Mouse (Mus musculus) adrenal gland, postnatal 36 days (tissue): ENCODE data around the gene Map4k1. TPM values are rescaled to one million over a fixed set of nuclear protein-coding genes. Genes with fewer than 3 reads are reported as not detected.
A peak's percentile ranks its signal among the peaks of the same experiment; 100 is the strongest.
"Not testable (repeated sequence)": the region's sequence is repeated elsewhere in the genome, so short reads cannot be mapped to it uniquely, and the experiment has no call there.

Source experiments
- DNase-seq, 2 experiments: peaks; one replicate each; pipeline ENCODE4 v3.0.0; 2021; ENCODE audit warnings: mixed read lengths in 1 of 2
- total RNA-seq, 2 experiments: library from RNA; stranded (reverse); gene quantifications; 2 replicates each; pipeline ENCODE4 v1.2.3; 2021

The Map4k1 gene
- total RNA-seq, 2 experiments from 2014 or later, result 1.1 to 1.7 TPM

DNA sequence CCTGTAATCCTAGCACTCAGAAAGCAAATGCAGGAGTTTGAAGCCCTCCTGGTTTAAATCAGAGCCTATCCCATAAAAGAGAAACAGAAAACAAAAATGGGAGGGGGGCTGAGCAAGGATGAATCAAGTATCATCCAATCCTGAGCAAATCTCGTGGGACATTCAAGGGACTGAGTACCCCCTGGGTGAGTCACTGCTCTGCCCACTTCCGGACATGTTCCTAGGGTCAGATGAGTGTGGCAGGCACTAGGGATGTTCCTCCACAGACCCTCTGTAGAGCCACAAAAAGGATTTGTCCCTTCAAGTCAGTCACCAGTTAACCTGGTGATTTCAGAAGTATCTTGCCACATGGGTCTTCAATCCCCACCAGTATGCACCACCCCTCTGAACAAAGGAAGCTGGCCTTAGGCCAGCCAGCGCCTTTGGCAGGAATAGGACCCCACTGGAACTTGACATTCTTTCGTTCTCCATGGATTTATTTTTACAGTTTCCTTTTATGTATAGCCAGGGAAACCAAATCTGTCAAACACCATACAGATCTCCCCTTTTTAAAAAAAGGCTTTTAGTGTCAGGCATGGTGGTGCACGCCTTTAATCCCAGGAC is 26.5 kb upstream of the Map4k1 start:
- no peak for DNase-seq

DNA sequence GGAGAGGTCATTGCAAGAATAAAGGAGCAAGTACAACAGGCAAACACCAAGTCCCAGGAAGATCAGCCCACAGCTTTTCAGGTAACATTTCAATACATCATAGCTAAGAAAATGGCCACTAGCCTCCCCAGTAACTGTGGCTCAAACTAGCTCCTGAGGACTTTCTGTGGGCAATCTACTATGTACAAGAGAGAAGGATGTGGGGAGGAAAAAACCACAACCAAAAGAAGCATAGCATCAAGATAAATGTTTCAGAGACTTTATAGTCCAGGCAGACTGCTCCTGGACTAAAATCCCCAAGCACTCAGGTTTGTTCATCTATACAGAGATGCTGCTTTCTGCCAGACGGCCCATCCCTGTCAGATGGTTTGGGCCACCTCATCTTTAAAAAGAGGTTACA is 25.6 kb upstream of the Map4k1 start:
- no peak for DNase-seq

DNA sequence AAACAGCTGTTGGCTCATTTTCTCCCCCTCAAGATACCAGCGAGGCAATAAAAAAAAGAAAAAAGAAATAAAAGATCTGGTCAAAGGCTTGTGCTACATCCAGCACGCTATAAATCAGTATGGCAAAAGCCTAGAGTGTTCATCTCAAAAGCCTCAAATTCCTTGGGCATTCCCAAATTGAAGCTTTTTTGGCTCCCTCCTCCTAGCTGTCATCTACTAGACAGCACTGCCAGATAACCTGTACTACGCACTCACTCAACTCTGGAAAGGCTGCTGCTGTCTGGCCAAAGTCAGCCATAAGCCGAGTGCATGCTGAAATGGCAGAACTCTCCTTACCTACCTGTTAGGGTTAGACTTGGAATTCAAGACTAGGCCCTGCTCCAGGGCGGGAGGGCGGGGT is 24.6 kb upstream of the Map4k1 start:
- DNase-seq, result no peak

DNA sequence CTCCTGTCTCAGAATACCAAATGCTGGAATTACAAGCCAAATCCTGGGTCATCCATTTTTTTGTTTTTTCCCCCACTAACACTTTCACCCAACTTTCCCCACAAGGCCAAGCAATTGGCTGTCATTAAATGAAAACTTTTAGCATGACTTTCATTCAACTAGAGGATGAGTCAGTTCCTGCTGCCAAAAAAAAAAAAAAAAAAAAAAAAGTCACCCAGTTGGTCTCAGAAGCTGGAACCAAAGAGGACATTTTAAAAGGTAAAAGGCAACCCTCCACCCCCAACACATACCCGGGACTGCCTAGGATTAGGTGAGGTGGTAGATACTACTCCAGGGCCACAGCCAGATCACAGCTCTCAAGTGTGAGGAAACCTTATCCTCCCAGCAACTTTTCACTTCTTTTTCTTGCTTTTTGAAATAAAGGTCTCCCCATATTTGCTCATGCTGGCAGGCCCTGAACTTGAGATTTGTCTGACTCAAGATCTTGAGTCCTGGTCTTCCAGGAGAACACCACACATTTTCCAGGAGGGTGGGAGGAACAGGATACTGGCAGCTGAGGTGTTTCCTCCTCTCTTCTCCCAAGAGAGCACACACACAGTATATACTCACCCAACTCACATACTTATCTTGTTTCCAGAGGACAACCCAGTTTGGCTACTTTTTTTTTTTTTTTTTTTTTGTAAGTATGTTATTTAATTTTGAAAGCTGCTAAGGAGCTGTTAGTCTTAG is 23.7 kb upstream of the Map4k1 start:
- DNase-seq, result no peak

DNA sequence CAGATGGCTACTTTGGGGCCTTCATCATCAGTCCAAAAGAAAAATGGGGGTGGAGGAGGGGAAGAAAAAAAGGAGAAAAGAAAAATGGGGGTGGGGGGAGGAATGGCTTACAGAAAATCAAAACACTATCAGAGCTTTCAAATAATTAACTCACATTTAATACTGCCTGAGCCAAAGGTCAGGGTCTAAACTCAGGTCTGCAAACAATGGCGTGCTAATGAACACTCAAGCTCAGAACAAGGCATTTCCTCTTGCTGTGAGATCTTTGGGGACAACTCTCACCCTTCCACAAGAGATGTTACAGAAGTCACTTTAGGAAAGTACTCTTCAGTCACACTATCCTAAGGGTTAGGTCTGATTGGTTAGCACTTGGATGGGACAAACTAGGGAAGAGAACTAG is 23.1 kb upstream of the Map4k1 start:
- no peak for DNase-seq

DNA sequence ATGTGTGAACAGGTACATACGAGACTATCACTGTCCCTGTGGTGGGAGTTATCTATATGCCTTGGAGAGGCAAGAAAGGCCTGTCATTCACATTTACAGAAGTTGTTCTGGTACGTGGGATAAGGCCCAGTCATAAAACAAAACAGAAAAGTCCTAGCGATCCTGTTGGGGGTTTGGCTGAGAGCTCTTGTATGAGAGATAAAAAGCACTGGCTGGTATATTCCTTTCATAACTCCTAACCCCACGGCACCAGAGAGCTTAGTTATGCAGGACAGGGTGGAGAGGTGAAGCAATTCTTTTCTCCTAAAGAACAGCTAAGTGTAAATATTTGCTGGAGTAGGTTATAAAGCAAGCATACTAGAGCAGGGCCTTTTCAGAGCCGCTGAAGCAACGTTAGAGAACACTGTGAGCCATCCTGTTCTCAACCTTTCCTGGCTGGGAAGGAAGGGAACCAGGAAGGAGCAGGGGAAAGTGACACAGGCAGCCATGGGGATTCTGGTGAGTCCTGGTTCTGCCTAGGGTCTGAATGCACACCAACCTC is 22.3 kb upstream of the Map4k1 start:
- DNase-seq, result no peak

DNA sequence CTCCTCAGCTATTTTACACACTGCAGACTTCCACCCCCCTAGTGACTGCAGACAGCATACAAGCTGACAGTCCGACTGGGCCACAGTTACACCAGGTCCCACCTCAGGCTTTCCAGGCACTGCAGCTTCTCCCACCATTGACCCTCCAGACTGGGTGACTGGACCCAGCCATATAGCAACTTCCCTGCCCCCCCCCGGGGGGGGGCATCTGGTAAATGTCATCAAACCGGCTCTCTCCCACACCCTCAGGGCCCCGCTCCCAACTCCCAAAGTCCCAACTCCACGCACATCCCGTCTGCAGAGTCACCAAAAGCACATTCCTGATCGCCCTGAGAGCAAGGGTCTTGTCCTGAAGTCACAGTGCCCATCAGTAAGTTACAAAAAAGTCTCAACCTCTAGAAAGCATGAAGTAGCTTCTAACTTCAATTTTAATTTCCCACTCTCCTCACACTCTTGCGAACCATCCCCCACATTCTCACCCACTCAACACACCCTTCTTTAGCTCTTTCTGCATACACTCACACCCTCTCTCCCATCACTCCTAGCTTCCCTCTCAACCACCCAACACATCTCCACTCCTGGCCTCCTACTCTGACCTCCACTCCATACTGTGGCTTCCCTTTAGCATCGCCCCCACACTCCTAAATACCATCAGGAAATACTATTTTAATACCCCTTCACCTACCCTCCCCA is 21.4 kb upstream of the Map4k1 start:
- DNase-seq, result no peak

DNA sequence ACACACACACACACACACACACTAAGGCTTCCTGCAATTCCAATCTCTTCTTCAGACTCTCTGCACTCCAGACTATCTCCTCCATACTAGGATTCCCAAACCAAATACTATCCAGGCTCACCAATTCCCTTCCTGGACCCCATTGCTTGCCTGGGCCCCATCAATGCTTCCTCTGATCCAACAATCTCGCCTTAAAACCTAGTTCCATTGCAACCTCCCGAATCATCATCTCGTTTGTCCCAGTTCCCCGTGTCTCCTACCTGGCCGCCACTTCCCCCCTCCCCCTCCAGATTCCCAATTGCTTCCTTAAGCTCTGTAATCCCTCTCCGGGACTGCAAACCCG is 20.3 kb upstream of the Map4k1 start:
- DNase-seq, result no peak

DNA sequence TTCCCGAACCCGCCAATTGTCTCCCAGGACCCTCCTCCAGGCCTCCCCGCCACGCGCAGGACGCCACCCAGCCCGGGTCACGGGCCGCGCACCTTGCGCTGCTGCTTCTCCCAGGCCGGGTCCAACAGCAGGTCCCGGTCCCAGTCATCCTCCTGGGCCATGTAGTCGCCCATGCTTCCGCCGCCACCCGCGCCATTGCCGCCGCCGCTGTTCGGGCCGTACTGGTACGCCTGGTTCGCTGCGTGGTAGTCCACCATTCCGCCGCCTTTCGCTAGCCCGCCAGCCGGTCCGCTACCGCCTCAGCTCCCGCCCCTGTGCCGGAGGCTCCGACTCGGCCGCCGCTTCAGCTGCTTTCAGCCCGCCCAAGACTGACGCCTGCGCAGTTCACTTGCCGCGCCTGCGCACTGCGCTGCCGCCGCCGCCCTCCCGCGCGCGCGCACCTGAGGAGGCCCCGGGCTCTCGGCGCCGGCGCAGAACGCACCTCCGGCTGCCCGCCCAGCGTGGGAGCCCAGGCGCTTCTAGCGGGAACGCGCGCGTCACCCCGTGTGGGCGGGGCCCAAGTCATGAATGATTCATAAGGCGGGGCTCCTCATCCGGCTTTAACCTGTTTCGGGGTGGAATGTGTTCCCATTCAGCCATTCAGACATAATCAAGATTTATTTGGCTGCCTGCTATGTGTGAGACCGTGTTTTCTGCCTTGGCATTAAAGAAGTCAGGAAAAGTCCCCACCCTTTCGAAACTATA is 19.8 kb upstream of the Map4k1 start, which contains the start of gene Actn4:
Gene Actn4 (minus strand): TSS at position 414 of the 744 bp plus-strand sequence.
- DNase-seq, result peak; percentile 99 to 100

DNA sequence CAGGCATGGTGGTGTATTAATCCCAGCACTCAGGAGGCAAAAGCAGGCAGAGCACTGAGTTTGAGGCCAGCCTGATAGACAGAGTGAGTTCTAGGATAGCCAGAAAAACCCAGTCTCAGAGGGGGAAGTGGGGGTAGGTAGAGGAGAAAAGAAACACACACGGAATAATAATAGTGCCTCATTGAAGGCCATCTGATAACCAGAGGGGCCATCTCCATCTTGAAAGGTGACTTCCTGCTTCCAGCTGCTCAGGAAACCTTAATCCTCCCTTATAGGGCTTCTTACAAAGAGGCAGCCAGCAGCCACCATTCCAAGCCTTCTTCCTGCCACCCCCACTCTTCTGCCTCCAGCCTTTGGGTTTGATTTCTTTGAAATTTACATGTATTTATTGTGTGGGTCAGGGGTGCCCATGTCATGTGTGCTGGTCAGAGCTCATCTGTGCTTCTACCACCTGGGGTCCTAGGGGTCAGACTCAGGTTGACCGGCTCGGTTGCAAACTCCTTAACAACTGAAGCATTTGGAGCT is 18.4 kb upstream of the Map4k1 start:
- DNase-seq, result no peak

DNA sequence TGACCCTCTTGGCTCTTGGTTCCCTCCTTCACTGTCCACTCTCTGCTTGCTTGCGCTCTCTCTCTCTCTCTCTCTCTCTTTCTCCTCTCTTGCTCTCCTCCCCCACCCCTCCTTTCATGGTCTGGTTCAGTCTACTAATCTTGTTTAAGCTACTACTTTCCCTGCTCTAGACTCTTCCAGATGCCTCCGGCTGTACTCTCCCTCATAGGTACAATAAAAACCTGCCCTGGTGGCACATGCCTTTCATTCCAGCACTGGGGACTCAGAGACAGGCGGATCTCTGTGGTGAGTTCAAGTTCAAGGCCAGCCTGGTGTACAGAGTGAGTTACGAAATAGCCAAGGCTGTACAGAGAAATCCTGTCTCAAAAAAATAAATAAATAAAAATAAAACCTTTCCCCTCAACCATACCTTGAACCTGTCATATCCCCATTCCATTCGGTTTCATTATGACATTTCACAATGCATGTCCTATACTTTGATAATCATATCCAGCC is 16.5 kb upstream of the Map4k1 start:
- DNase-seq, result no peak

DNA sequence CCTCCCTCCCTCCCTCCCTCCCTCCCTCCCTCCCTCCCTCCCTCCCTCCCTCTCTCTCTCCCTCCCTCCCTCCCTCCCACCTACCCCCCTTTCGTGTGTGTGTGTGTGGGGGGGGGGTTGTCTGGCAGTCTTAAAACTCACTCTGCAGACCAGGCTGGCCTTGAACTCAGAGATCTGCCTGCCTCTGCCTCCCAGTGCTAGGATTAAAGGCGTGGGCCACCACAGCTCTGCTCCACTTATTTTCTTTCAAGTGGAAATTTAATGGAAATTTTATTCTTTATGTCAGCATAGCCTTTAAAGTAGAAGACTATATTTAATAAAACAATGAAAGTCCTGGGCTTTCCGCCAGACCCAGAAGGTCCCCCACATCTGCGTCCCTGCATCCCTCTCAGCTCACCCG is 15.7 kb upstream of the Map4k1 start:
- no peak for DNase-seq

DNA sequence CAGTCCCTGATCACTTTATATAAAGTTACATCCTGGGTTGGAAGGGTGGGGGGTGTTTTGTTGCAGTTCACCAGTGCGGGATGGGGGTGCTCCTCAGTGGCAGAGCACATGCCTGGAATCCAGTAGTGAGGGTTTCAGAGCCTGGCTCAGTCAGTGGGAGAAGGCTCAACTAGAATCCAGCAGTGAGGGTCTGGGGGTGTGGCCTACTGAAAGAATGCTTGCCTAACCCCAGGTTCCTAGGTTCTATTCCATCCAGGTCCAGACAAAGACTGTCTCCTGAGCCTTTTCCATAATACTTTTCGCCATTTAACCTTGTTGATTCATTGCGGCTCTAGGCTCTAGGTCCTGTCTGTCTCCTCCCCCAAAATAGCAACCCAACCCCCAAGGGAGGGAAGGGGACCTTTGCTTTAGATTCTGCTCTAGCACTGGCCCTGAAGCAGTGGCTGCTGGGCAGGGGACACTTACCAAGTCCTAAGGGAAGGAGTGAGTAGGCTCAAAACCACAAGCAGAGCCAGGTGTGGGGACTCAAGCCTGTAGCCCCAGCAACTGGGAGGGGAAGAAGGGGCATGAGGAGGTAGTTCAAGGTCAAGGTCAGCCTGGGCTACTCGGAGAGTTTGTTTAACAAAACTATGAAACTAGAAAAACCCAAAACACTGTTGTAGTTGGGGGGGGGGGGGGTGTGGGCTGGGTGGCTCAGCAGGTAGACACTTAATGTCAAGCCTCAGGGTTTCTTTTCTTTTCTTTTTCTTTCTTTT is 14.9 kb upstream of the Map4k1 start:
- DNase-seq, result peak in 1 of 2 experiments; percentile 53

DNA sequence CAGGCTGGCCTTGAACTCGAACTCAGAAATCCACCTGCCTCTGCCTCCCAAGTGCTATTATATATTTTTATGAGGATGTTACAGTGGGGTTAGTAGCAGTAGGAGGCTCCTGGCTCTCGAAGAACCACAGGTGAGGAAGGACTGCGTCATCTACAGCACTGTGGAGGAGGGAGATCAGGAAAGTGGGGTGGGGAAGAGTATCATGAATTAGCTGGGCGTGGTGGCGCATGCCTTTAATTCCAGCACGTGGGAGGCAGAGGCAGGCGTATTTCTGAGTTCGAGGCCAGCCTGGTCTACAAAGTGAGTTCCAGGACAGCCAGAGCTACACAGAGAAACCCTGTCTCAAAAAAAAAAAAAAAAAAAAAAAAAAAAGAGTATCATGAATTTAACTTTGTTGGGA is 13.7 kb upstream of the Map4k1 start:
- not testable (repeated sequence) for DNase-seq

DNA sequence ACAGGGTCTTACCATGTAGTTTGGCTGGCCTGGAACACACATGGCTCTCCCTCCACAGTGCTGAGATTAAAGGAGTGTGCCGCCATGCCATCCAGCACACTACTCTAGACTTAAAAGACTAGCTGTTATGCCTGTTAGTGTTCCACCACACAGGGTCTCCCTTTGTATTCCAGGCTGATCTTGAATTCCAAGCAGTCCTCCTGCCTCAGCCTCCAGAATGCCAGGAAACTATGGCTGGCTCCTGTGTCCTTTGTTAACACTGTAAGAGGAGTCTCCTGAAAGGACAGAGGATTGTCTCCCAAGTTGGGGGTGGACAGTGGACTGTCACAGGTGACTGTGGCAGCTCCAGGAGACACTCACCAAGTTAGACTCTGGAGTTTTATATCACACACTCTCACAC is 12.6 kb upstream of the Map4k1 start:
- DNase-seq, result no peak

DNA sequence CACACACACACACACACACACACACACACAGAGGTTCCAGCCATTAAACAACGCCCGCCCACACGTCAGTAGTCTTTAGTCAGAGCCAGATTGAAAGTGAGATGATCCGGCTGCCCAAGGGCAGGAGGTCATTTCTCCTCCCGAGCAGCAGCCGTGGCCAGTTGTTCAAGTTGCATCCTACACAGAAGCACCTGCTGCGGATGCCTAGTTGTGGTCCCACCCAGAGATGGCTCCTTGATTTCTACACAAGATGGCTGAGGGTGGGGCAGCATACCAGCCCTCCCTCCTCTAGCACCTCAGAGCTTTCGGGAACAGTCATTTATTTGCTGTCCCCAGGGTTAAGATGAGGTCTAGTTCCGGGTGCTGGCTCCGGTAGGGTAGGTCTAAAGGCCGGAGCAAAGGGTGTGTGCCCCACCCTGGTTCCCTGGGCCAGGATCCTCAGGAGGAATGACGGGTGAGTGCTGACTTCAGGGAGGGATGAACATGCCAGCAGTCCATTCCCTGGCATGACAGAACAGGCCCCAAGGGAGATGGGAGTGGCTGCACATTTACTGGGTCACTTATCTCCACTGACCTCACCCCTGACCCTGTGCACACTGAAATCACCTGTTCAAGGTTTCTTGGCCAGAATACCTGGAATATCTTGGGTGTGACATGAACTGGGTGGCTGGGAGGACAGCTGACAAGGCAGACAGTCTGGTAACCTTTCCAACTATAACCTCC is 12.0 kb upstream of the Map4k1 start:
- DNase-seq, result no peak

DNA sequence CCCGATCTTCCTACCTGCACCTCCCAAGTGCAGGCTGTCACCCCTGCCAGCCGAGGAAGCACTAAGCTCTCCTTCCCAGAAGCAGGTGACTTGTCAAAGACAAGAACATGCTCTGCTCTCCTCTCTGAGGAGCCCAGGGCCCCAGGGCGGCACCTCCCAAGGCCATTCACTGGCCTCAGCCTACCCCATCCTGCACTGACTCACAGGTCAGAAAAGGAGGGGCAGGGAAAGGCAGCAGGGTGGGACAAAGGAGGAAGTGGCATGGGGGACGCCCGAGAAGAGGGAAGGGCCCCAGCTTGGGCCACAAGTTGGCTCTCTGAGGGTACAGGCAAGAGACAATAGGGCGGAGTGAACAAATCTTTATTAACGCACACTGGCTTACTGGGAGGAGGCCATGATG is 10.8 kb upstream of the Map4k1 start:
- peak; percentile 52 to 59 for DNase-seq

DNA sequence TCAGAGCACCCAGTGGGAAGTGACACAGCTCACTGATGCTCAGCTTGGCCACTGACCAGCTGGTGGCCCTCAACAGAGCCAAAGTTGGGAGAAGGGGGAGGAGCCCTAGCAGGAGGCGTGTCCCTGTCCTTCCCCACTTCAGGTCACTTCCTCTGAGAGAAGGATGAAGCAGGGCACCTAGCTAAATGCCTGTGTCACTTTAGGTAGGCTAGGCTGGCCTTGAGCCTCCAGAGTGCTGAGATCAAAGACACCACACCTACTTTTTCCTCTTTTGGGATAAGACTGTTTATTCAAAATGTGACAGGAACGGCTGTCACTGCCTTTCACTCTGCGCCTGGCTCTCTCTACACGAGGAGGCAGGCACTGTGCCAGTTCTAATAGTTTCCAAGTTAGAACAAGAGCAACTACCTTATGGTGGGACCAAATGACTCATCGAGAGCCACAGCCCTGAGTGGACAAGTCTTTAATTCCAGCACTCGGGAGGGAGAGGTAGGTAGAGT is 10.0 kb upstream of the Map4k1 start:
- DNase-seq, result peak; percentile 65 to 73

DNA sequence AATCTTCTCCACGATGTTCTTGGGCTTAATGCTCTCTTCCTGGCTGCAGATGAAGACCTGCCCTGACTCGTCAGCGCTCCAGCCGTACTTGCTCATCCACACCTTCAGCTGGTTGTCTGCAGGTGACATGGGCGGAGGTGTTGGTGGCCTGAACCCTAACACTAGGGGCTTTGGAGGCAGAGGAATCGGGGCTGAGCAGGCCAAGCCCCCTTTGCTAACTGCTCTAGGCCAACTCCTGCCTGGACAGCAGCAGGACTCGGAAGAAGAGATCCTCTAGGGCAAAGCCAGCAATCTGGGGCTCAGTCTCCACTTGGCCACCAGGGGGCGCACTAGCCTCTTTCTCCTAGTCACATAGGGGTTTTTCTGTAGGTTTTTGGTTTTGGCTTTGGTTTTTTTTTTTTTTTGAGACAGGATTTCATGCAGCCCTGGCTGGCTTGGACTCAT is 9.3 kb upstream of the Map4k1 start:
- peak; percentile 80 to 87 for DNase-seq

DNA sequence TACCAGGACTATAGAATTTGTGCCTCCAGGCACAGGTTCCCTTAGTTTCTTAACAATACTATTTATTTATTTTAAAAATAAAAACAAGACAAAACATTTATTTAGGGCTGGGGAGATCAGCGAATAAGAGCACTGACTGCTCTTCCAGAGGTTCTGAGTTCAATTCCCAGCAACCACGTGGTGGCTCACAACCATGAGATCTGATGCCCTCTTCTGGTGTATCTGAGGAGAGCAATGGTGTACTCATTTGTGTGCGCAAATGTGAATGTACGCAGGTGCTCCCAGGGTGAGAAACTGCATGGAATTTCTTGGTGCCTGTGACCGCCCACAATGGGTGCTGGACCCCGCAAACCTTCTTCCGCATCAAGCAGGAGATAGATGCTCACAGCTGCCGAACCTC is 8.8 kb upstream of the Map4k1 start:
- DNase-seq, result no peak
